Mouse (Mus musculus): ENCODE data around the gene Iqce. TPM values are rescaled to one million over a fixed set of nuclear protein-coding genes. Genes with fewer than 3 reads are reported as not detected.

The Iqce gene
- polyA plus RNA-seq (2012; rRNA removed) = 12.2 and 12.5 TPM in 2 replicates

DNA sequence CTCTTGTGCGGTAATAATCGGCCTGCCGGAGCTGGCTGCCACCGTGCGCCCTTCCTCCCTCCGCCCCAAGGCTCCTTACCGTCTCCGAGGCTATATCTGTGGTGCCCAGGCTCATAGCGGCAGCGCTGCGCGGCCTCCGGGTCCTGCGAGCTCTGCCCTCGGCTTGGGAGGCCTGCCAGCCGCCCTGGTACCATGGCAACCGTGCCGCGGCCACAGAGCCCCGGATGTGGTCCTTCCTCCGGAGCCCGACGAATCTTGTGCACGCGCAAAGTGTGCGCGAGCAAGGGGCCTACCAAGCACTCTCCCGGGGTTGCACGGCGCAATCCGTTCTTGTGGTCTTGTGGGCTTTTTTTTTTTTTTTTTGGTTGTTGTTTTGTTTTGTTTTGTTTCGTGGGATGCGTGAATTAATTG is at the start of gene Iqce:
Gene Iqce (minus strand): TSS at position 276 of the 411 bp plus-strand sequence.
- TF ChIP-seq CTCF (IDR thresholded peaks at IDR 0.05; ENCODE audit: extremely low read depth, insufficient read depth, insufficient read length, insufficient replicate concordance) = no peak
- TF ChIP-seq POLR2A (IDR thresholded peaks at IDR 0.05; ENCODE audit: low read depth, low read length) = peak; percentile 14; the same call in 1 of the 2 replicates
- peak within 1 kb of the TSS; percentile 85 for H3K4me3 ChIP-seq (ENCODE audit: extremely low read depth, insufficient read depth, insufficient read length)
- peak; percentile 78 to 97 for DNase-seq (ENCODE audit: low read depth in 1 of 2, low spot score in 2 of 2)
- H3K36me3 ChIP-seq (ENCODE audit: control insufficient read depth, insufficient read depth, low read length) = no peaks in the 10 kb centered on the region; the same call in 1 of the 2 replicates
- H3K27ac ChIP-seq (ENCODE audit: insufficient read depth, low read length) = peak within 1 kb of the TSS; percentile 73
- H3K4me1 ChIP-seq (ENCODE audit: control insufficient read depth, insufficient read depth, insufficient read length) = peaks cover 16% of the 10 kb centered on the region; the same call in 1 of the 2 replicates
- WGBS = under 1% methylated on average over 33 of the region's 33 CpGs
- no peaks in the 10 kb centered on the region for H3K27me3 ChIP-seq (ENCODE audit: control insufficient read depth, insufficient read depth, low read length)

DNA sequence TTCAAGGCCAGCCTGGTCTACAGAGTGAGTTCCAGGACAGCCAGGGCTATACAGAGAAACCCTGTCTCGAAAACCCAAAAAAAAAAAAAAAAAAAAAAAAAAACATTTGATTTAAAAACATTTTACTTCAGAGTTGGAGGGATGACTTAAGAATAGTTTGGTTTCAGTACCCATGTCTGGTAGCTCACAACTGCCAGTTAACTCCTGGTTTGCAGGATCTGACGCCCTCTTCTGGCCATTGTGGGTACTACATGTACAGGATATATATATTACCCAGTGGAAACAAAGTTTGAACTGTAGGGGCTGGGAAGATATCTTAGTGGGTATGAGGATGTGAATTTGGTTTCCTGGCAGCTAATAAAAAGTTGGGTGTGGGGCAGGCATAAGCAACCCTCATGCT is 48.7 kb upstream of the Iqce start:
- TF ChIP-seq CTCF (IDR thresholded peaks at IDR 0.05; ENCODE audit: extremely low read depth, insufficient read depth, insufficient read length, insufficient replicate concordance) = peak; percentile 11; the same call in 1 of the 2 replicates
- TF ChIP-seq POLR2A (IDR thresholded peaks at IDR 0.05; ENCODE audit: low read depth, low read length) = no peak
- Histone ChIP-seq H3K4me3 (ENCODE audit: extremely low read depth, insufficient read depth, insufficient read length) (no peak overlapping the region), H3K36me3 (ENCODE audit: control insufficient read depth, insufficient read depth, low read length) (no peaks in the 10 kb centered on the region), H3K4me1 (ENCODE audit: control insufficient read depth, insufficient read depth, insufficient read length) (peaks cover 18% of the 10 kb centered on the region), H3K27me3 (ENCODE audit: control insufficient read depth, insufficient read depth, low read length) (no peaks in the 10 kb centered on the region), H3K27ac (ENCODE audit: insufficient read depth, low read length) (no peak overlapping the region)
- peak in 1 of 2 experiments; percentile 48 for DNase-seq (ENCODE audit: low read depth in 1 of 2, low spot score in 2 of 2)
- WGBS = 0% methylated on average over 1 of the region's 2 CpGs

- Histone ChIP-seq H3K36me3 (ENCODE audit: control insufficient read depth, insufficient read depth, low read length) (no peaks in the 10 kb centered on the region), H3K27me3 (ENCODE audit: control insufficient read depth, insufficient read depth, low read length) (no peaks in the 10 kb centered on the region), H3K4me1 (ENCODE audit: control insufficient read depth, insufficient read depth, insufficient read length) (peaks cover 18% of the 10 kb centered on the region), H3K4me3 (ENCODE audit: extremely low read depth, insufficient read depth, insufficient read length) (peak overlapping the region; percentile 10; the same call in 1 of the 2 replicates), H3K27ac (ENCODE audit: insufficient read depth, low read length) (peak overlapping the region; percentile 62)
- peak; percentile 60 to 76 for DNase-seq (ENCODE audit: low read depth in 1 of 2, low spot score in 2 of 2)
- peak; percentile 86 for TF ChIP-seq CTCF (IDR thresholded peaks at IDR 0.05; ENCODE audit: extremely low read depth, insufficient read depth, insufficient read length, insufficient replicate concordance)
- TF ChIP-seq POLR2A (IDR thresholded peaks at IDR 0.05; ENCODE audit: low read depth, low read length) = no peak
- WGBS = 8% methylated on average over 12 of the region's 12 CpGs
Observed at GRCm38 (mm10) chr5:140749062-140749875, 47.1 kb upstream of the Iqce start.

- Histone ChIP-seq H3K4me3 (ENCODE audit: extremely low read depth, insufficient read depth, insufficient read length) (no peak overlapping the region), H3K36me3 (ENCODE audit: control insufficient read depth, insufficient read depth, low read length) (no peaks in the 10 kb centered on the region), H3K27me3 (ENCODE audit: control insufficient read depth, insufficient read depth, low read length) (no peaks in the 10 kb centered on the region), H3K4me1 (ENCODE audit: control insufficient read depth, insufficient read depth, insufficient read length) (peaks cover 18% of the 10 kb centered on the region), H3K27ac (ENCODE audit: insufficient read depth, low read length) (peak overlapping the region; percentile 62)
- 41% methylated on average over 10 of the region's 10 CpGs for WGBS
- no peak for DNase-seq (ENCODE audit: low read depth in 1 of 2, low spot score in 2 of 2)
- TF ChIP-seq POLR2A (IDR thresholded peaks at IDR 0.05; ENCODE audit: low read depth, low read length) = no peak
- TF ChIP-seq CTCF (IDR thresholded peaks at IDR 0.05; ENCODE audit: extremely low read depth, insufficient read depth, insufficient read length, insufficient replicate concordance) = no peak
Observed at GRCm38 (mm10) chr5:140748425-140748824, 46.2 kb upstream of the Iqce start.

GRCm38 (mm10) chr5:140743706-140744131 is 41.5 kb upstream of the Iqce start:
- WGBS = 54% methylated on average over 12 of the region's 12 CpGs
- Histone ChIP-seq H3K4me3 (ENCODE audit: extremely low read depth, insufficient read depth, insufficient read length) (no peak overlapping the region), H3K27me3 (ENCODE audit: control insufficient read depth, insufficient read depth, low read length) (no peaks in the 10 kb centered on the region), H3K27ac (ENCODE audit: insufficient read depth, low read length) (no peak overlapping the region), H3K4me1 (ENCODE audit: control insufficient read depth, insufficient read depth, insufficient read length) (peaks cover 10% of the 10 kb centered on the region), H3K36me3 (ENCODE audit: control insufficient read depth, insufficient read depth, low read length) (no peaks in the 10 kb centered on the region)
- no peak for DNase-seq (ENCODE audit: low read depth in 1 of 2, low spot score in 2 of 2)
- no peak for TF ChIP-seq POLR2A (IDR thresholded peaks at IDR 0.05; ENCODE audit: low read depth, low read length)
- TF ChIP-seq CTCF (IDR thresholded peaks at IDR 0.05; ENCODE audit: extremely low read depth, insufficient read depth, insufficient read length, insufficient replicate concordance) = peak; percentile 30; the same call in 1 of the 2 replicates

- TF ChIP-seq POLR2A (IDR thresholded peaks at IDR 0.05; ENCODE audit: low read depth, low read length) (no peak), CTCF (IDR thresholded peaks at IDR 0.05; ENCODE audit: extremely low read depth, insufficient read depth, insufficient read length, insufficient replicate concordance) (peak; percentile 1; the same call in 1 of the 2 replicates)
- no peak for DNase-seq (ENCODE audit: low read depth in 1 of 2, low spot score in 2 of 2)
Observed at GRCm38 (mm10) chr5:140741877-140742276, 39.7 kb upstream of the Iqce start.

DNA sequence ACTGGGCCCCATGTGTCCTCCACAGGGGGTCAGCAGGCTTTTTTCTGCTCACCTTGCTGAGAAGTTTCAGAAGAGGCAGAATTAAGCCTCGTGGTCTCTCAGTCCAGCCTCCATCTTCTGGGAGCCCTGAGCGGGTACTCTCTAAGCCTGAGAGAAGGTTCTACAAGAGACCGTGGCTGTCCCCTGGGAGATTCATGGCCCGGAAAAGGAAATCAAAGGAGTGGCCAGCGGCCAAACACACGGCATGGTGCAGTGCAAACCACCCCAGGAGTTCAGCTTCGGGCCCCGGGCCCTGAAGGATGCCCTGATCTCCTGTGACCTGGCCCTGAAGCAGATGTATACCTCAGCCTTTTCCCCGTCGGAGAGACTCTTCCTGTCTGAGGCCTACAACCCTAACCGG is 38.9 kb upstream of the Iqce start:
- WGBS = 76% methylated on average over 11 of the region's 11 CpGs
- Histone ChIP-seq H3K4me3 (ENCODE audit: extremely low read depth, insufficient read depth, insufficient read length) (no peak overlapping the region), H3K36me3 (ENCODE audit: control insufficient read depth, insufficient read depth, low read length) (no peaks in the 10 kb centered on the region), H3K27me3 (ENCODE audit: control insufficient read depth, insufficient read depth, low read length) (no peaks in the 10 kb centered on the region), H3K4me1 (ENCODE audit: control insufficient read depth, insufficient read depth, insufficient read length) (peaks cover 8% of the 10 kb centered on the region), H3K27ac (ENCODE audit: insufficient read depth, low read length) (no peak overlapping the region)
- TF ChIP-seq CTCF (IDR thresholded peaks at IDR 0.05; ENCODE audit: extremely low read depth, insufficient read depth, insufficient read length, insufficient replicate concordance) (no peak), POLR2A (IDR thresholded peaks at IDR 0.05; ENCODE audit: low read depth, low read length) (no peak)
- DNase-seq (ENCODE audit: low read depth in 1 of 2, low spot score in 2 of 2) = no peak

More at GRCm38 (mm10) chr5:140741877-140742276, 39.7 kb upstream of the Iqce start:
- Histone ChIP-seq H3K36me3 (ENCODE audit: control insufficient read depth, insufficient read depth, low read length) (no peaks in the 10 kb centered on the region), H3K4me1 (ENCODE audit: control insufficient read depth, insufficient read depth, insufficient read length) (peaks cover 4% of the 10 kb centered on the region), H3K27me3 (ENCODE audit: control insufficient read depth, insufficient read depth, low read length) (no peaks in the 10 kb centered on the region), H3K4me3 (ENCODE audit: extremely low read depth, insufficient read depth, insufficient read length) (no peak overlapping the region), H3K27ac (ENCODE audit: insufficient read depth, low read length) (no peak overlapping the region)
